Mouse (Mus musculus): ENCODE measurements around the gene Esd.

- no peak for TF ChIP-seq HCFC1 (IDR thresholded peaks at IDR 0.05; ENCODE audit: borderline replicate concordance, insufficient read depth, low read length)
- TF ChIP-seq ZC3H11A (IDR thresholded peaks at IDR 0.05; ENCODE audit: borderline replicate concordance, low read depth, low read length), result no peak
Measured at GRCm38 (mm10) chr14:74733397-74733796, 1.3 kb downstream of the Esd start.
